ENCODE assay signal across 28 mouse cellular contexts in the genomic region with DNA sequence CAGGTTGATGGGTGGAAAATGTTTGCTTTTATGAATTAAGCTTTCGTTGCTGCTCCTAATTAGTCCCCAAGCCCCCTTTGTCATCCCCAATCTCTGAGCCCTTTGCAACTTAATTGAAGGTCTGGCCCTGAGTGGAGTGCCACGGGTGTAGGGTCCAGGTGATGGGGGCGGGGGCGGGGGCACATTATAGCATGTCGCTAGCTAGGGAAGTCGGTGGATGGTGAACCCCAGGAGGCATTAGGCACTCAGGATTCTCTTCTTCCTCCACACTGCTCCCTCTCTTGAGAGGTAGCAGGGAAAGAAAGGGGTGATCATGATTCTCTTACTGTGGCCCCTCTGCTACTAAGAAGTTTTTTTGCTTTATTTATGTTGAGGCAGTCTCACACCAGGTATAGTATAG. TPM values are rescaled to one million over a fixed set of nuclear protein-coding genes. Genes with fewer than 3 reads are reported as not detected.
"Had no signal": no experiment of that assay in that cellular context is flagged by ENCODE, and none has a peak within 500 bp of the region (broad histone marks: within the 10 kb centered on the region; RNA-seq: fewer than 3 reads in every experiment).

No protein-coding gene starts in this region.

- H3K4me3 ChIP-seq: gastrocnemius, adult 2 months; heart, embryonic 10.5 days; heart, embryonic 12.5 days; hindbrain, embryonic 10.5 days; hindbrain, embryonic 12.5 days; intestine, embryonic 15.5 days; layer of hippocampus, adult 2 months; left cerebral cortex, adult 2 months; liver, embryonic 12.5 days had no signal

- H3K4me2 ChIP-seq: heart, embryonic 12.5 days; hindbrain, embryonic 12.5 days; hindbrain, embryonic 14.5 days; intestine, embryonic 15.5 days; liver, embryonic 12.5 days had no signal

- H3K9ac ChIP-seq: heart, embryonic 12.5 days; hindbrain, embryonic 12.5 days; hindbrain, embryonic 14.5 days; intestine, embryonic 15.5 days; limb, embryonic 15.5 days; liver, embryonic 12.5 days; liver, embryonic 14.5 days had no signal

- DNase-seq: gastrocnemius, adult 2 months; gastrocnemius, postnatal 10 days; gastrocnemius, postnatal 25 days; heart, adult 18-20 months; heart, postnatal 10 days; heart, postnatal 4 days; kidney, adult 18-20 months; kidney, adult 8-10 months; kidney, postnatal 10 days; kidney, postnatal 25 days; kidney, postnatal 4 days; left cerebral cortex, postnatal 4 days had no signal

- H3K36me3 ChIP-seq: heart, embryonic 10.5 days; heart, embryonic 12.5 days; hindbrain, embryonic 10.5 days; hindbrain, embryonic 12.5 days; intestine, embryonic 15.5 days; limb, embryonic 15.5 days; liver, embryonic 12.5 days had no signal

- ATAC-seq: hindbrain, embryonic 16.5 days; intestine, embryonic 15.5 days; intestine, postnatal 0 days; liver, embryonic 12.5 days had no signal

- H3K9me3 ChIP-seq: heart, embryonic 10.5 days; heart, embryonic 12.5 days; hindbrain, embryonic 10.5 days; hindbrain, embryonic 12.5 days; intestine, embryonic 15.5 days; limb, embryonic 15.5 days; liver, embryonic 12.5 days had no signal

- H3K27ac ChIP-seq: gastrocnemius, adult 2 months; heart, embryonic 10.5 days; hindbrain, embryonic 10.5 days; hindbrain, embryonic 12.5 days; hindbrain, embryonic 14.5 days; intestine, embryonic 15.5 days; layer of hippocampus, adult 2 months; left cerebral cortex, adult 2 months; liver, embryonic 12.5 days; liver, embryonic 14.5 days had no signal

RNA-seq across cellular contexts. Expression of a gene that starts 36.1 kb away (rescaled TPM):
- polyA plus RNA-seq: frontal cortex, adult 2 months; hindbrain, embryonic 14.5 days; hindbrain, embryonic 16.5 days; kidney, embryonic 14.5 days; kidney, embryonic 16.5 days had no signal
